Mouse (Mus musculus) frontal cortex, adult (tissue): ENCODE results near the gene Gpr33.

Experiments used
- ATAC-seq: cut with Nextera tagmentation; 2 replicates; pipeline ENCODE4 v1.9.2; 2017; ENCODE audit warnings: mild to moderate bottlenecking, moderate library complexity, mixed read lengths; ENCODE audit not compliant: low TSS enrichment

Gpr33 gene

GRCm38 (mm10) chr12:51985826-51986225, 42.0 kb downstream of the Gpr33 start:
- ATAC-seq: no peak

GRCm38 (mm10) chr12:51985163-51985748, 42.6 kb downstream of the Gpr33 start:
- ATAC-seq: no peak

GRCm38 (mm10) chr12:51983625-51984024, 44.2 kb downstream of the Gpr33 start:
- ATAC-seq: no peak

GRCm38 (mm10) chr12:51976531-51976930, 51.3 kb downstream of the Gpr33 start:
- no peak for ATAC-seq

- ATAC-seq: no peak
Observed at GRCm38 (mm10) chr12:51974381-51974780, 53.5 kb downstream of the Gpr33 start.
